Mouse (Mus musculus) lung, embryonic 14.5 days (tissue): Measurements from ENCODE around the gene Map2. TPM values are rescaled to one million over a fixed set of nuclear protein-coding genes. Genes with fewer than 3 reads are reported as not detected.

Source experiments
- ATAC-seq: fragments of 200-750 bp; cut with Nextera tagmentation; 2 replicates; pipeline ENCODE4 v1.8.0; 2017; ENCODE audit warnings: mild to moderate bottlenecking, moderate TSS enrichment, moderate library complexity; ENCODE audit not compliant: insufficient read depth
- DNase-seq: peaks from one replicate; pipeline ENCODE4 v3.0.0-alpha.2; 2015
- H3K27ac ChIP-seq: fragments of 300-500 bp; sonication (generic); 2 replicates; pipeline ENCODE4 v1.5.1; 2014; ENCODE audit warnings: low read depth, mild to moderate bottlenecking, moderate library complexity
- H3K27me3 ChIP-seq: fragments of 300-500 bp; sonication (generic); 2 replicates; pipeline ENCODE4 v1.6.1; 2014; ENCODE audit warnings: low read length, control low read depth; ENCODE audit not compliant: insufficient read depth
- H3K36me3 ChIP-seq: fragments of 300-500 bp; sonication (generic); 2 replicates; pipeline ENCODE4 v1.6.1; 2014; ENCODE audit warnings: control low read depth; ENCODE audit not compliant: insufficient read depth
- H3K4me1 ChIP-seq: fragments of 300-500 bp; sonication (generic); 2 replicates; pipeline ENCODE4 v1.6.1; 2014; ENCODE audit warnings: antibody characterized with exemption, control low read depth; ENCODE audit not compliant: insufficient read depth
- H3K4me2 ChIP-seq: fragments of 300-500 bp; sonication (generic); 2 replicates; pipeline ENCODE4 v1.6.1; 2014; ENCODE audit warnings: mild to moderate bottlenecking
- H3K4me3 ChIP-seq: fragments of 300-500 bp; sonication (generic); 2 replicates; pipeline ENCODE4 v1.5.1; 2014; ENCODE audit warnings: low read depth, low read length
- H3K9ac ChIP-seq: fragments of 300-500 bp; sonication (generic); 2 replicates; pipeline ENCODE4 v1.6.1; 2014
- H3K9me3 ChIP-seq: fragments of 300-500 bp; sonication (generic); 2 replicates; pipeline ENCODE4 v1.6.1; 2016; ENCODE audit warnings: low read depth, low read length, control low read depth
- CTCF ChIP-seq: IDR thresholded peaks from 2 replicates; pipeline ENCODE4 v1.5.1; 2016; ENCODE audit warnings: antibody characterized with exemption, low read depth
- WGBS: fragments of 180-500 bp; shearing (Covaris S2); extraction: QIAGEN DNeasy Blood & Tissue Kit; methylation state at CpG from one replicate; pipeline ENCODE4 v1.1.7; 2014; 5-methylcytosine and 5-hydroxymethylcytosine counted together
- polyA plus RNA-seq: library from polyadenylated mRNA; unstranded; fragments of >200 nt; fragmentation: Nextera tagmentation; extraction: Ambion mirVana; gene quantifications from 2 replicates; pipeline ENCODE4 v1.2.1, GENCODE M21; 2014

The Map2 gene
- polyA plus RNA-seq, 1 experiment from 2014 or later: 13.4 TPM

GRCm38 (mm10) chr1:66196716-66197115 is 21.6 kb downstream of the Map2 start:
- Histone ChIP-seq H3K4me3 (no peak overlapping the region), H3K27ac (no peak overlapping the region), H3K9ac (no peak overlapping the region), H3K4me1 (no peaks in the 10 kb centered on the region), H3K36me3 (no peaks in the 10 kb centered on the region), H3K9me3 (no peaks in the 10 kb centered on the region), H3K27me3 (no peaks in the 10 kb centered on the region), H3K4me2 (no peak overlapping the region)
- TF ChIP-seq CTCF: no peak
- no peak for ATAC-seq
- 82% methylated on average over 4 of the region's 4 CpGs for WGBS
- no peak for DNase-seq

GRCm38 (mm10) chr1:66205517-66205916 is 30.4 kb downstream of the Map2 start:
- Histone ChIP-seq H3K9me3 (no peaks in the 10 kb centered on the region), H3K4me1 (no peaks in the 10 kb centered on the region), H3K27ac (no peak overlapping the region), H3K36me3 (no peaks in the 10 kb centered on the region), H3K9ac (no peak overlapping the region), H3K4me3 (no peak overlapping the region), H3K4me2 (no peak overlapping the region), H3K27me3 (no peaks in the 10 kb centered on the region)
- ATAC-seq (no peak), DNase-seq (no peak)
- WGBS: 80% methylated on average over 2 of the region's 2 CpGs
- TF ChIP-seq CTCF: no peak

- Histone ChIP-seq H3K9ac (no peak overlapping the region), H3K27ac (no peak overlapping the region), H3K36me3 (no peaks in the 10 kb centered on the region), H3K9me3 (no peaks in the 10 kb centered on the region), H3K27me3 (no peaks in the 10 kb centered on the region), H3K4me2 (no peak overlapping the region), H3K4me3 (no peak overlapping the region), H3K4me1 (no peaks in the 10 kb centered on the region)
- TF ChIP-seq CTCF: no peak
- no peak for DNase-seq
- no peak for ATAC-seq
- 70% methylated on average over 3 of the region's 3 CpGs for WGBS
Observed at GRCm38 (mm10) chr1:66206904-66207303, 31.8 kb downstream of the Map2 start.

- Histone ChIP-seq H3K4me3 (no peak overlapping the region), H3K9me3 (no peaks in the 10 kb centered on the region), H3K4me2 (no peak overlapping the region), H3K36me3 (no peaks in the 10 kb centered on the region), H3K9ac (no peak overlapping the region), H3K4me1 (no peaks in the 10 kb centered on the region), H3K27me3 (no peaks in the 10 kb centered on the region), H3K27ac (no peak overlapping the region)
- DNase-seq (no peak), ATAC-seq (no peak)
- 74% methylated on average over 7 of the region's 7 CpGs for WGBS
- TF ChIP-seq CTCF: no peak
Observed at GRCm38 (mm10) chr1:66211074-66211791, 36.2 kb downstream of the Map2 start.

- peaks cover under 1% of the 10 kb centered on the region; the same call in 1 of the 2 replicates for H3K4me1 ChIP-seq
- 72% methylated on average over 4 of the region's 4 CpGs for WGBS
- no peaks in the 10 kb centered on the region for H3K27me3 ChIP-seq
- no peak for DNase-seq
- H3K4me3 ChIP-seq: no peak overlapping the region
- ATAC-seq: no peak
- no peak overlapping the region for H3K9ac ChIP-seq
- no peak overlapping the region for H3K4me2 ChIP-seq
- no peaks in the 10 kb centered on the region for H3K9me3 ChIP-seq
- TF ChIP-seq CTCF: no peak
- no peaks in the 10 kb centered on the region for H3K36me3 ChIP-seq
- H3K27ac ChIP-seq: no peak overlapping the region
Observed at GRCm38 (mm10) chr1:66221497-66221896, 46.4 kb downstream of the Map2 start.

GRCm38 (mm10) chr1:66223331-66223730 is 48.3 kb downstream of the Map2 start:
- Histone ChIP-seq H3K9me3 (no peaks in the 10 kb centered on the region), H3K27ac (no peak overlapping the region), H3K27me3 (no peaks in the 10 kb centered on the region), H3K9ac (no peak overlapping the region), H3K36me3 (no peaks in the 10 kb centered on the region), H3K4me3 (no peak overlapping the region), H3K4me2 (no peak overlapping the region), H3K4me1 (peaks cover 7% of the 10 kb centered on the region; the same call in 1 of the 2 replicates)
- ATAC-seq (no peak), DNase-seq (no peak)
- no peak for TF ChIP-seq CTCF
- WGBS: 45% methylated on average over 1 of the region's 1 CpGs

GRCm38 (mm10) chr1:66226372-66227368 is 51.6 kb downstream of the Map2 start:
- H3K4me3 ChIP-seq: no peak overlapping the region
- peaks cover 7% of the 10 kb centered on the region; the same call in 1 of the 2 replicates for H3K4me1 ChIP-seq
- no peaks in the 10 kb centered on the region for H3K36me3 ChIP-seq
- H3K4me2 ChIP-seq: no peak overlapping the region
- H3K9me3 ChIP-seq: no peaks in the 10 kb centered on the region
- no peak for TF ChIP-seq CTCF
- H3K9ac ChIP-seq: no peak overlapping the region
- H3K27me3 ChIP-seq: no peaks in the 10 kb centered on the region
- peak; percentile 87 for ATAC-seq
- H3K27ac ChIP-seq: no peak overlapping the region
- 40% methylated on average over 7 of the region's 7 CpGs for WGBS
- DNase-seq: peak; percentile 77
